Mouse (Mus musculus) adrenal gland (tissue): ENCODE results near the gene Sowahd.
"Not testable (repeated sequence)": the region's sequence is repeated elsewhere in the genome, so short reads cannot be mapped to it uniquely, and the experiment has no call there.

ENCODE experiments used
- intact Hi-C: fragments of 180-260 bp; cut with DNase I; formaldehyde crosslinking; loops from one replicate; pipeline ENCODE4 v1.15.1; 2025
- long read RNA-seq, 2 experiments: library from polyadenylated mRNA; unstranded; transcript quantifications; one replicate each; pipeline ENCODE4 v2.0.0; 2020; ENCODE audit warnings: borderline replicate concordance in 1 of 2; ENCODE audit not compliant: insufficient replicate concordance in 1 of 2

Sowahd gene
- long read RNA-seq, experiment 1, result 0 reads
- long read RNA-seq, experiment 2, partial matches to known transcripts, result 0 of 1 reads
- long read RNA-seq, experiment 2, other reads (novel, unspliced or antisense), result 0 of 1 reads

DNA sequence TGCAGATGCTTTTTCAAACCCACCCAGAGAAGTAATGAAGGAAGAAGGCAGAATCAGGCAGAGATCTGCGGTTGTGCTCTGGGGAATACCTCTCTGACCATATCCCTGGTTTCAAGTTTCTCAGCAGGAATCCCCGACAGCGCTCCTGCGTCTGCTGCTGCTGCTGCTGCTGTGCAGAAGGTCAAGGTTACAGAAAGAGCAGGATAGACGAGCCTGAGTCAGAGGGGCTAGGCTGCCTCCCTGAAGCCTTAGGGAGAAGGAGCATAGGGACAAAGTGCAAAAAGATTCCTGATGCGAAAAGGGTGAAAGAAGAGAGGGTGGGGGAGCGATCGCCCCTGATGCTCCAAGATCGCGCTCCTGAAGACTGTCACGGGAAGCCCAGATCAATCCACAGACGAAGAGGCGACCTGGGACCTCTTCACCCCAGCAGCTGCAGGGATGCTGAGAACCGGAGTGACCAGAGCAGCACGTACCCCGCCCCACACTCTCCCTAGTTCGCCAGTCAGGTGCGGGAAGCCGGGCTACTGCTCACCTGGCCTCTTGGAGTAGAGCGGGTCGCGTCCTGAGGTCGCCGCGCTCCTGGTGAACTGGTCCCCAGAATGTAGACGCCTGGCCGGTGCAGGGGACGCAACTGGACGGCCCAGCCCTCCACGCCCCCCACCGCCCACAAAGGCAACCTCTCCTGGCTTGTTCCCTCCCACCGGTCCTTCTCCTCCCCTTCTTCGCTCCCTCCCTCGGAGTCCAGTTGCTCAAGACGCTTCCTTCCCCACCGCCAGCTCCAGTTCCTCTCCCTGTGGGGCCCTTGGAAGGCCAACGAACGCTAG, at the start of gene Sowahd:
Sowahd (plus strand) TSS at position 780 of the 824 bp plus-strand sequence.
- intact Hi-C loops, result no loop called here

DNA sequence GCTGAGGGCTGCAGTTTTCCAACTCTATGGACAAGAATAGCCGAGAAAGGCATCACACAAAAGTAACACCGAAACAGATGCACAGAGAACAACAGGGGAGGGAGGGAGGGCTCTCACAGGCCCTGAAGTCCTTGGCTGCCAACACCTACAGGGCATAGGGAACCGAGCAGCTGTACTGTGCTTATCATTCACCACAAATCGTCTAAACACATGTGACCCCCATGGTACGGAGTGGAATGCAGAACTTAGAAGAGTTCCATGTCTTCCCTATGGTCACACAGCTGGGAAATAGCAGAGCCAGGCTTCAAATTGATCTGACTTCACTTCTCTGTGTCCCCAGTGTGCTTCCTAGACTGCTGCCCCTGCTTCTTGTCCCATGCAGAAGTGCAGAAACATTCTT, 34.8 kb upstream of the Sowahd start:
- intact Hi-C loops, result no loop called here

DNA sequence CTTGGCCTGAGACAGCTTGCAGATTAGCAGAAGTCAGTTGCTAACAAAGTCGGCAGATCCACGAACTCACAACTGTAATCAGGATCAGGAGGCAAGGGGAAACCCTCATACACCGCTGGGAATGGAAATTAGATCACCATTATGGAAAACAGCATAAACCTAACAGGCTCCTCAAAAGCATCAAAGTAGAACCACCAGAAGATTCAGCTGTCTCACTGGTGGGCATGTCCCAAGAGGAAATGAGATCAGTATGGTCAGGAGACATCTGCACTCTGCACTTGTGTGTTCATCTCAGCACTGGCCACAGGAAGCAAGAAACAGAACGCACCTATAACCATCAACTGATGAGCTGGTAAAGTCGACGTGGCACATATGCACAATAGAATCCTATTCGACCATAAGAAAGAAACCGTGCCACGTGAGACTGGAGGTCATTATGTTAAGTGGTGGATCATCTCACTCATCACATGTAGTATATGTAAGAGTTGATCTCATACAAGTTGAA, 30.4 kb upstream of the Sowahd start:
- intact Hi-C loops, result no loop called here

GRCm38 (mm10) chrX:37019045-37019444, 29.6 kb upstream of the Sowahd start:
- intact Hi-C loops, result no loop called here

GRCm38 (mm10) chrX:37022690-37023089, 26.0 kb upstream of the Sowahd start:
- intact Hi-C loops, result loop anchor here (2.0 to 10.0 kb wide), 2 partner anchors 92 to 188 kb away; no protein-coding TSS in a partner anchor

GRCm38 (mm10) chrX:37023652-37024309, 24.9 kb upstream of the Sowahd start:
- intact Hi-C loops, result loop anchor here (2.0 to 10.0 kb wide), 2 partner anchors 93 to 189 kb away; no protein-coding TSS in a partner anchor

GRCm38 (mm10) chrX:37028378-37028777, 20.3 kb upstream of the Sowahd start:
- intact Hi-C loops, result loop anchor here (10.0 kb wide), 1 partner anchor 194 kb away; no protein-coding TSS in a partner anchor

DNA sequence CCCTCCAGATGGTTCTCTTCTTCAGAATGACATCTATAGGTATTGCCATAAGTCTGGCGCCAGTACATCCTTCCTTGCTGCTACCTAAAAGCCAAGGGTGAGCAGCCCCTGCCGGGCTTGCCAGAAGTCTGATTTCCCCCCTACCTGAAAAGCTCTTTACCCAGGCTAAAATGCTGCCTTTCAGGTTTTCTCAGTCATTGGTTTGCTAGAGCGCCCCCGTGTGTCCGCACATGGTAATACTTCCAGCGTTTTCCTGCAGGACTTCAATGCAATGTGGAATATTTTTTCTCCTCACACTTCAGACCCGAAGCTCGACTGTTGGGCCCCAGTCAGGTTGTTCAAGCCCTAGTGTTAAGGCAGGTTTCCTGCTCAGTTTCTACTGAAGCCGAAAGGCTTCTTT, 5.9 kb upstream of the Sowahd start:
- intact Hi-C loops, result no loop called here

GRCm38 (mm10) chrX:37048890-37049823, 512 bp downstream of the Sowahd start:
- intact Hi-C loops, result no loop called here

DNA sequence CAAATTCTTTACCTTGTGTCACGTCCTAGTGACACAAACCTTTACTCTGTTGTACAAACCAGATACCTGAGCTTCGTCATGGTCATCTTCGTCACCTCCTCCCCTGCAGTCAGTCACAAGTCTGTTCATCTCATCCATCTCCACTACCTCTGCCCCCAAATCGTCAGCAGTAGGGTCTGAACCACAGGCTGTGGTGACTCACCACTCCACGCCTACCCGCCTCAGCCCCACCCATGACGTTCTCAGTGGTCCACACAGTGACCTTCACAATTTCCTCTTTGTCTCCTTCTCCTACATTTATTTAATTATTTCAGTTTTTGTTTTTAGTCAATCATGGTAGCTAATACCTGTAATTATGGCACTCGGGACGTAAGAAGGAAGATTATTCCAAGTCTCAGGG, 15.3 kb downstream of the Sowahd start:
- intact Hi-C loops, result no loop called here

DNA sequence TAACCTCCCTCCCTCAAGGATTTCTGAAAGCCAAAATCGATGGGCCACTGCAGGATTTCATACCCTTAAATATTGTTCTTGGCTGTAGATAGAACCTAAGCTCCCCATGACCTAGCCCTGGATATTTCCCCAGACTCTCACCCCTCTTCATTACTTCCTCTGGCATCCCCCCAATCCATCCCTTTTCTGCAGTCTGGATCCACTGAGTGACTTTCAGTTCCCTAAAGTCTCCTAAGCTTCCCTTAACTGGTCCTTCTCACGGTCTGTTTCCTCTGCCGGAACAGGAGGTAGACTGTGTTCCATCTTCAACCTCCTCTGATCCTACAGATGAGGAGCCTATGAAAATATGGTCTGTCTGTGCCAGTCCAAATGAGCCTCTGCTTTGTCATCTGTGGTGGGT, 18.7 kb downstream of the Sowahd start:
- intact Hi-C loops, result no loop called here

DNA sequence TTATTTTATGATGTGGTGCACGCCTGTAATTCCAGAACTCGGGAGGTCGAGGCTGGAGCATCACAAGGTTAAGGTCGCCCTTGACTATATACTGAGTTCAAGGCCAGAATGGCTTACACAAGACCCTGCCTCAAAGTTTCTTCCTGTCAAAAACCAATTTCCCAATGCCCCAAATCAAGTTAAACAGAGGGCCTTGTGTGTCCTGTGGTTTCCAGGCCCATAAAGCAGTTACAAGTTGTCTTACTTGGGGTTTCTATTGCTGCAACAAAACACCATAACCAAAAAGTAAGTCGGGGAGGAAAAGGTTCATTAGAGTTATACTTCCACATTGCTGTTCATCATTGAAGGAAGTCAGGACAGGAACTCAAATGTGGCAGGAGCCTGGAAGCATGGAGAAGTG, 20.1 kb downstream of the Sowahd start:
- intact Hi-C loops, result no loop called here

- intact Hi-C loops, result no loop called here
Observed at GRCm38 (mm10) chrX:37074262-37074892, 25.7 kb downstream of the Sowahd start.

- intact Hi-C loops, result no loop called here
Observed at GRCm38 (mm10) chrX:37076651-37077050, 28.0 kb downstream of the Sowahd start.

DNA sequence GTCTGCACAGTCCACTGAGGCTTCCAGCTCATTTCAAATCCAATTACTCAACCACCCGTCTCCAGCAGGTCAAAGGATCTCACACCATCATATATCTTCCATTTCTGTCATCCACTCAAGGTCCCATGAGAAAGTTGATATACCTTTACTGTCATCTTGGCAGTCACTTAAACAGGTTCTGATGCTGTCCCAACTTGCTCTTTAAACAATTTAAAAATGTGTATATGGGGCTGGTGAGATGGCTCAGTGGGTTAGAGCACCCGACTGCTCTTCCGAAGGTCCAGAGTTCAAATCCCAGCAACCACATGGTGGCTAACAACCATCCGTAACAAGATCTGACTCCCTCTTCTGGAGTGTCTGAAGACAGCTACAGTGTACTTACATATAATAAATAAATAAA, 31.7 kb downstream of the Sowahd start:
- intact Hi-C loops, result not testable (repeated sequence)

- intact Hi-C loops, result no loop called here
Observed at GRCm38 (mm10) chrX:37081194-37081593, 32.5 kb downstream of the Sowahd start.

- intact Hi-C loops, result no loop called here
Observed at GRCm38 (mm10) chrX:37084318-37084926, 35.8 kb downstream of the Sowahd start.

- intact Hi-C loops, result no loop called here
Observed at GRCm38 (mm10) chrX:37084927-37085660, 36.4 kb downstream of the Sowahd start, which contains the start of gene Rpl39. Rpl39 (minus strand) TSS chrX:37085402.

GRCm38 (mm10) chrX:37085665-37086064, 37.0 kb downstream of the Sowahd start:
- intact Hi-C loops, result no loop called here
